Mouse (Mus musculus) gastrocnemius, adult 8-10 months (tissue): Measurements from ENCODE around the gene Ptafr. TPM values are rescaled to one million over a fixed set of nuclear protein-coding genes. Genes with fewer than 3 reads are reported as not detected.

Source experiments
- DNase-seq, 2 experiments: peaks; one replicate each; pipeline ENCODE4 v3.0.0; 2022; ENCODE audit warnings: low spot score in 2 of 2
- total RNA-seq, 4 experiments: library from RNA; stranded (reverse); gene quantifications; 2 replicates each; pipeline ENCODE4 v1.2.4; 2022

Ptafr gene
- total RNA-seq: 1 to 10 TPM in 1 of 4 experiments, under 1 TPM in 3; 0.15 to 1.0 (median 0.50) TPM

- no peak for DNase-seq
Measured at GRCm38 (mm10) chr4:132563965-132564364, at the start of gene Ptafr. Gene Ptafr (plus strand): TSS chr4:132564067.

GRCm38 (mm10) chr4:132514555-132515135 is 49.2 kb upstream of the Ptafr start:
- peak; percentile 65 to 67 for DNase-seq

DNA sequence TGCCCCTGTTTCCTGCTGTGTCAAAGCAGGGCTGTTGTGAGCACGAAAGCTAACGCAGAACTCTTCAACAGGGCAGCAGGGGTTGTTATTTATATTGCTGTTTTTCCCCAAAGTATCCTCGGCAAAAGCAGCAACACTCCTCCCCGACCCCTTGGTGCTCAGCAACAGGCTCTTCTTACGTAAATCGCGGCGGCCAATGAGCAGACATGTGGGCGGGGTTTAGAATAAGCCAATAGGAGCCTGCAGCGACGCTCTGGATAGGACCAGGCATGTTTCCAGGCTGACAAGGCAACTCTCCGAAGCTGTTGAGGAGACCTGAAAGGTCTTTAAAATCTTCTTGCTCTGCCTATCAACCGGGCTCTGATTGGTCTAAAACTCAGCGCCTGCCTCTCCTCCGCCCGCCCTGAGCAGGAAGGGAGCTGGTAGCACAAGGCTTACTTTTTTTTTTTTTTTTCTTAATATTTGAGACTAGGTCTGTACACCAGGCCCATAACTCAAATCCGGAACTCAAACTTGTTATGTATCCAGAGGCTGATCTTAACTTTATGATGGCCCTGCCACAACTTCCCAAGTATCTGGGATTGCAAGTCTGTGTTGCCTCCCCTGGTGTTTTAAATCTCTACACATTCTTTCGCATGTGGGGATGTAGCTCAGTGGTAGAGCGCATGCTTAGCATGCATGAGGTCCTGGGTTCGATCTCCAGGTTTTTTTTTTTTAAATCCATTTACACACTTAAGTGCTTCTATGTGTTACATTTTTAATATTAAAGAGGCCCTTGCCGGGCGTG is 48.3 kb upstream of the Ptafr start:
- DNase-seq: peak; percentile 87 to 92

DNA sequence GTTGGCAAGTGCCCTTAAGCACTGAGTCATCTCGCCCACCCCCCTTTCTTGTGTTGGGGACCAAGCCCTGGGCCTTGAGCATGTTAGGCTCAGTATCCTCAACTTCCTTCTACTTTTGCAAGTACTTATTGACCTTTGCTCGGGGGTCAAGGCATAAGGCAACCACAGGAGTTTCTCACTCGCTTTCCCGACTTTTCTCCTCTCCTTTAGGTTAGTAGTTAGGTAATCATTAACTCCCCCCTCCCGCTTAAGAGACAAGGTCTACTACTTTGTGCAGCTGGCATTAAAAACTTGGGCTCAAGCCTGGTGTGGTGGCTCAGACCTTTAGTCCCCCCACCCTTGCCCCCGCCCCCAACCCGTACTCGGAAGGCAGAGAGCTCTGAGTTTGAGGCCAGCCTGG is 45.8 kb upstream of the Ptafr start:
- DNase-seq: no peak

DNA sequence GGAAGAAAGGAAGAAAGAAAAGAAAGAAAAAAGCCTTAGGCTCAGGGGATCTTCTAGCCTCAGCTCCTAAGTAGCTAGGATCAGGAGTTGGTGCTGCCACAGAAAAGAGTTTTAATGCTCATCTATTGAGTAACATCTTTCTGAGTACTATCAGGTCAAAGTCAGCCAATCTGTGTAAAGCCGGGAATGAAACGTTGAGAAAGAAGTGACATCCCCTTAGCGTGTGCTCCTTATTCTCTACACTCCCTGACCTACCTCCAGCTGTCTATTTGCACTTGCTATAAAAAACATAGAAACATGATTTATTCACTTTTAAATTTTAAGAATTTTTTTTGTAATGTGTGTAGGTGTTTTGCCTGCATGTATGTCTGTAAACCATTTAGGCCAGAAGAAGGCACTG is 44.7 kb upstream of the Ptafr start:
- DNase-seq: no peak

DNA sequence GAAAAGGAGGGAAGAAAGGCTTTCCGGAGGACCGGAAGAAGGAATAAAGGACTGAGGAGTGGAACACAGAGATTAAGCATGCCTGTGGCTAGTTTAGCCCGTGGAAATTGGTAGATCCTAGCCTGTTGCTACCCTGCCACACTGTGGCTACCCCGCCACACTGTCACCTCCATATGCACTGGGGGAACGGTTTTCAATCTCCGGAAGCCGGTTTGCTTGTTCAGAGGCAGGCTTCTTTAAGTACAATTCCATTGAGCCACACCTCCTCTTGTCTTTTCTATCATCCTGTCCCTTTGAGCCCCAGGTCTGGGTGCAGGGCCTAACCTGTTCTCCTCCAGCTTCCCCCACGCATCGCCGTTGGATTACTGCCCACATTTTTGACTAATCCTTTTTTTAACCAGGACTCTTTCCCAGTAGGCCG is 39.5 kb upstream of the Ptafr start:
- DNase-seq: no peak

GRCm38 (mm10) chr4:132524808-132525207 is 39.1 kb upstream of the Ptafr start:
- DNase-seq: no peak

GRCm38 (mm10) chr4:132526678-132527077 is 37.2 kb upstream of the Ptafr start:
- no peak for DNase-seq

- no peak for DNase-seq
Measured at GRCm38 (mm10) chr4:132527917-132528522, 35.8 kb upstream of the Ptafr start.

DNA sequence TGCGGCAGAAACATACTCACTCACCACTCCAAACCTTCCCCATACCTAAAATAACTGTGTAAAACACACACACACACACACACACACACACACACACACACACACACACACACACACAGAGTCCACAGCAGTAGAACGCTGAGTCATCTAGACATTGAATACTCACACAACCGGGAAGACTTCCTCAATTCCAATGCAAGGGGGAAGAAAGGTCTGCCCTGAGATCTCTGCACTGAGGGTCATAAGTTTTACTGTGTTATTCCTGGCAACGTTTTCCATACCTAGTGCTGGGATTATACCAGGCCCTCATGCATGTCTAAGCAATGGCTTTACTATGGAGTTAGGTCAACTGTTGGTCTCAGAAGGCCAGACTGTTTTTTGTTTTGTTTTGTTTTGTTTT is 34.5 kb upstream of the Ptafr start:
- no peak for DNase-seq

DNA sequence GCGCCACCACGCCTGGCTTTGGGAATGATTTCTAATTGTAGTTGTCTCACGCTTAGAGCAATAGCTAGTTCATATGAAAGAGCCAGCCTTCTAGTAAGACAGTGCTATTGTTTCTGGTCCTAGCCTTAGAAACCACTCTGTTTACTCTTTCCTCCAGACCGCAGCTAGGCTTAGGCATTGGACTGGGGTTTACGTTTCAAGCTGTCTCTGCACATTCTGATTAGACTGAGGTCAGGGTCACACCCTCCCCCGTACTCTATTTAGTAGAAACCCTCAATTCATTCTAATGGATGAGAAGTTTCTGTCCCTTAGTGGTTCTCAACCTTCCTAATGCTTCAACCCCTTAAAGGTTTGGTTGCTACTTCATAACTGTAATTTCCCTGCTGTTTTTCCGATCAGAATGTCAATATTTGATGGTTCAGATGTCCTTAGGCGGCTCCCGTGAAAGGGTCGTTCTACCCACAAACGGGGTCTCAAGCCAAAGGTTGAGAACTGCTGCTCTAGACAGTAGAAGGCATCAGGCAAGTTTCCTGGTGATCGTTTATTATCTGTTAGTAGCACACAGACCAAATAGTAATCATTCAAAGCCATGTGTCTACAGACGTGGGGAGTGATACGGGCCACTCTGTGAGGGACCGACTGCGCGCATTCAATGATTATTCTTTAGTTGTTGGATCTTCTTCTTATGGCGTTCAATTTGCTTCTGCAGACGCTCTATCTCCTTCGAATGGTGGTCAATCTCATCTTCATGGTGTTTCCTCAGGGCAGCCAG is 33.6 kb upstream of the Ptafr start:
- no peak for DNase-seq

DNA sequence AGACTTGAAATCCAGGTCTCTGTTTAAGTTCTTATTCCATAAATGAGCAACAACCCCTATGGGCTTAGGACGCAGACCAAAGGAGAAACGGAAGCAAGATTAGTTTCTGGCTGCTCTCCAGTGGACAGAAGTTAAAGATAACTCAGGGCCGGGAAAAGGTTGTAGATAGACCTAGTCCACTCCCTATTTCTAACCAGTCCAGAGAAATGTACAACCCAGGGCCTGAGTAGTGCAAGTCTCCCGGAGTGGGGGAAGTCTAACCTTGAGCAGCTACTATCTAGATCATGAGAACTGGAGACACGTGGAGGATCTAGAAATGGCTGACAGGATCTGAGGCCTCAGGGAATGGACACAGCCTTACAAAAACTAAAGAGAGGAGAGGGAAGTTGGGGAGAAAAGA is 31.4 kb upstream of the Ptafr start:
- no peak for DNase-seq

GRCm38 (mm10) chr4:132532981-132533916 is 30.6 kb upstream of the Ptafr start, which contains the start of gene Atpif1:
Gene Atpif1 (minus strand): TSS chr4:132533659.
- peak; percentile 63 to 79 for DNase-seq

DNA sequence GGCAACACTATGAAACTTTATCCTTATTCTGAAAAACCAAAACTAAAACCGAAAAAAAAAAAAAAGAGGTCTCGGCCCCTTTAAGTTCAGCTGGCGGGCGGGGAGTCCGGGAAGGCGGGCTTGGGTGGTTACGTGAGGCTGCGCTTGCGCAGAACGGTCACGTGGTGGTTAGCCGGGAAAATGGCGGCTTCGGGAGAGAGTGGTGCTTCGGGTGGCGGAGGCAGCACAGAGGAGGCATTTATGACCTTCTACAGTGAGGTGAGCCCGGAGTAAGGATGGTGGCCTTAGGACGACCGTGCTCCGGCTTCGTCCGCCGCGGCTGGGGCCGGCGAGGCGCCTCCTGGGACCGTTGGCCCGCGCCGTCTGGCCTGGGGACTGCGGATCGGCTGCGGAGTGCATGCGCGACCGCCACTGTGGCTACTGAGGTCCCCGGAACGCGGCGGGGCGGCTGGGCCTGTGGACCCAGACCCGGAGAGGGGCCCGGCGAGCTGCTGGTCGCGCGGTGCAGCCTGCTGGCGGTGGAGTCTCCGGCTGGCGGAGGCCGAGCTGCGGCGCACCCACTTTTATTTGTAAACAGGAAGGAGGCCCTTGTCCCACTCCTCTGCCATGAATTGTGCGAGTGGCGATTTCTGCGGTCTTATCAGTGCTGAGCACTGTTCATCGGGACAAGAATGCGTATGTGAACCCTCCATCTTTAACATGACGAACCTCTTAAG is 28.3 kb upstream of the Ptafr start, which contains the start of gene Dnajc8:
Gene Dnajc8, plus strand, starts transcription at position 145 of the 716 bp plus-strand sequence.
- peak; percentile 85 to 91 for DNase-seq

DNA sequence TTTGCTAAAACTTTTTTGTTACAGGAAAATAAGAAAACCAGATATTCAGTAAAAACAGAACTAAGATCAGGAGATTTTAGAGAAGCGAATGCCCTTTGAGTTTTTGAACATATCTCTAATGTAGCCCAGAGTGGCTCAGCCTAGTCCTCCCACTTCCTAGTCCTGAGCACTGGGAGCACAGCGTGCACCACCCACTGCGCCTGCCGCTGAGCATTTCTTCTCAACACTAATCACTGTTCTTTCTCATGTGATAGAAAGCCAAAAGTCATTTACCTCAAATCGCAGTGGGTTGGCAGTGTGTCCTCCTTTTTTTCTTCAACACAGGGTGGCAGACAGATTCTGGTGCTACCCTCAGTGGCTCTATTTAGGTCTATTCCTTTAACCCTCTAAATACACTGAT is 24.4 kb upstream of the Ptafr start:
- DNase-seq: no peak

GRCm38 (mm10) chr4:132541413-132541812 is 22.5 kb upstream of the Ptafr start:
- no peak for DNase-seq

DNA sequence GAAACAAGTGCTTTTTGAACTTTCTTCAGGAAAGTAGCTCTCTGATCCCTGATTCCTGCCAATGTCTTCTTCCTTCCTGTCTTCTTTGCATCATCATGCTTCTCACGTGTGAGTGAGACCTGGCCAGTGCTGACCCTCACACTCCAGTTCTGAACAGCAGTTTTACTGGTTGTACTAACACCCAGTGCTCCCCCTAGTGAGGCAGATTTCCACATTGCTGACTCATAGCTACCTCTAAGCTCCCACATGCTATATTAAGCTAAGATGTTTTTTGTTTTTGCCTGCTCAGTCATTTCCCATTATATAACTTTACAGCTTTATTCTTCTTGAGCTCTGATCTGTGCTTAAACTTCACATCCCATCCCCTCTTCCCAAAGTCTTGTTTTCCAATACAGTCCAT is 21.1 kb upstream of the Ptafr start:
- no peak for DNase-seq

DNA sequence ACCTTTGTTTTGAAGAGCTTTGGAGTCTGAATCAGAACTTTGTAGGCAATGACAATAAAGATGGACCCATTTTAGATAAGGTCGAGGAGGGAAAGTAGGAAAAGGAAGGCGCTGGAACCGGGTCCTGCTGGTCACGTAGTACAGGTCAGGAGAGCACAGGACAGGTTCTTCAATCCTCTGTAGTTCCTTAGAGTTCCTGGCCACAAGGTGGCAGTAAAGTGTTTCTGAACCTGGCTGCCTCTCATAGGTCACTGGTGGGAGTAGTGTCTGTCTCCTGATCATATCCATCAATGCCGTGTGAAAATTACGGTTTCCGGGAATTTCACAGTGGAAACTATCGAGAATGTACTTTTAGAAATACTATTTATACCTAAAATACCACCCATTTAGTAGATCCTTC is 18.0 kb upstream of the Ptafr start:
- DNase-seq: peak; percentile 38 to 39

- no peak for DNase-seq
Measured at GRCm38 (mm10) chr4:132554221-132554620, 9.6 kb upstream of the Ptafr start.

- no peak for DNase-seq
Measured at GRCm38 (mm10) chr4:132554653-132555052, 9.2 kb upstream of the Ptafr start.
